Mouse (Mus musculus) heart, postnatal 0 days (tissue): Measurements from ENCODE around the gene Lin7b.

ENCODE experiments used
- CTCF ChIP-seq: IDR thresholded peaks from 2 replicates; pipeline ENCODE4 v1.5.1; 2016; ENCODE audit warnings: antibody characterized with exemption, control low read depth, low read depth
- EP300 ChIP-seq: IDR thresholded peaks from 2 replicates; pipeline ENCODE4 v1.6.1; 2016; ENCODE audit warnings: antibody characterized with exemption, low read depth

GRCm38 (mm10) chr7:45342081-45342480 is 28.3 kb downstream of the Lin7b start:
- TF ChIP-seq CTCF (no peak), EP300 (no peak)
